Mouse (Mus musculus): ENCODE results near the gene Wbp2. TPM values are rescaled to one million over a fixed set of nuclear protein-coding genes. Genes with fewer than 3 reads are reported as not detected.
A peak's percentile ranks its signal among the peaks of the same experiment; 100 is the strongest.

The Wbp2 gene
- polyA plus RNA-seq, 1 experiment, result 334 TPM

DNA sequence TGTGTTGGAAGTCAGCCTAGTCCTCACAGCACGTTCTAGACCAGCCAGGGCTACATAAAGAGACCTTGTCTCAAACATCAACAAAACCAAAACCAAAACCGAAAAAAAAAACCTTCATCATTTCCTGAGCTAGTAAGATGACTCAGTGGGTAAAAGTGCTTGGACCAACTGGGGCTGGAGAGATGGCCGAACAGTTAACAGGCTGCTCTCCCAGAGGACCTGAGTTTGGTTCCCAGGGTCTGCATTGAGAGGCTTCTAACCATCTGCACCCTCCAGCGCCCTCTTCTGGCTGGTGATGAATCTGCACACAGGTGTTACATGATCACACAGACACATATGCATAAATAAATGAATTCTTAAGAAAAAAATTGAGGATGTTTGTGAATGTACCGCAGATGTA is 15.3 kb downstream of the Wbp2 start:
- WGBS, result 47% methylated on average over 5 of the region's 5 CpGs
- H3K27me3 ChIP-seq (ENCODE audit: control insufficient read depth, insufficient read depth, low read length), result no peaks in the 10 kb centered on the region
- H3K4me1 ChIP-seq (ENCODE audit: control insufficient read depth, insufficient read depth, insufficient read length, low read length), result no peaks in the 10 kb centered on the region; the same call in 1 of the 2 replicates
- H3K4me3 ChIP-seq (ENCODE audit: low read depth, low read length), result no peak overlapping the region
- no peak overlapping the region for H3K27ac ChIP-seq (ENCODE audit: insufficient read depth, low read depth, low read length)
- no peak for TF ChIP-seq POLR2A (IDR thresholded peaks at IDR 0.05; ENCODE audit: low read depth, low read length)
- TF ChIP-seq CTCF (IDR thresholded peaks at IDR 0.05; ENCODE audit: extremely low read depth, insufficient read length, insufficient replicate concordance, low read depth, low read length), result peak; percentile 71; the same call in 1 of the 2 replicates
- H3K36me3 ChIP-seq (ENCODE audit: control insufficient read depth, insufficient read depth, low read length), result no peaks in the 10 kb centered on the region

- WGBS, result 81% methylated on average over 12 of the region's 12 CpGs
Observed at GRCm38 (mm10) chr11:116065345-116065744, 21.4 kb downstream of the Wbp2 start.

DNA sequence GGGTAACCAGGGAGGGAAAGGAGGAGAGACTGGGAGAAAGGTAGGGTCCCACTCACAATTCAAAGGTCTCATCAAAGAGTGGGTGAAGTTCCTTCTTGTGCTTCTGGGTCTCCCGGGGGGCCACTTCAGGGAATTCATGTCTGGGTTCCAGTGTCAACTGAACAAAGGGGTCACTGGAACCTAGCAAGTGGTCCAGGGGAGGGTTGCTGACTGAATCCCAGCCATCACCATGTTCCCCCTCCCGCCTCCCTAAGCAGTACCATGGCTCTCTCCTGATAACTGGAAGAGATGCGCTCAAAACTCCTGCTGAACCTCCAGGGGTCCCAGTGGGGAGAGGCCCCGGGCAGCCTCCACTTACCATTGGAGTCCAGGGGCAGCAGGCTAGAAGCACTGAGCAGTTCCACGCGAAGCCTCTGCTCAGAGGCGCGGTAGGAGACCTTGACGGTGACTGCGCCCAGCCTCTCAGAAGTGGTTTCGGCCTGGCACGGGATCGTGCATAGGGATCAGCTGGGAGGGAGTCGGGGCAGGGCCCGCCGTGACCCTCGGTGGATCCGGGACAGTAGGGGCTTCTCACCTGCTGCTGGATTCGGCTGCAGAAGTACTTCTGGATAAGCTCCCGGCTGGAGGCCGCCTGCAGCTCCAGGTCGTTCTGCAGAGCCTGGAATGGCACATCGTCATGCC is 22.5 kb downstream of the Wbp2 start:
- no peak for TF ChIP-seq POLR2A (IDR thresholded peaks at IDR 0.05; ENCODE audit: low read depth, low read length)
- TF ChIP-seq CTCF (IDR thresholded peaks at IDR 0.05; ENCODE audit: extremely low read depth, insufficient read length, insufficient replicate concordance, low read depth, low read length), result no peak
- Histone ChIP-seq H3K4me1 (ENCODE audit: control insufficient read depth, insufficient read depth, insufficient read length, low read length) (peaks cover 12% of the 10 kb centered on the region), H3K36me3 (ENCODE audit: control insufficient read depth, insufficient read depth, low read length) (peaks cover 6% of the 10 kb centered on the region; the same call in 1 of the 2 replicates), H3K27me3 (ENCODE audit: control insufficient read depth, insufficient read depth, low read length) (no peaks in the 10 kb centered on the region), H3K27ac (ENCODE audit: insufficient read depth, low read depth, low read length) (no peak overlapping the region), H3K4me3 (ENCODE audit: low read depth, low read length) (no peak overlapping the region)
- 77% methylated on average over 23 of the region's 23 CpGs for WGBS

More at GRCm38 (mm10) chr11:116065345-116065744, 21.4 kb downstream of the Wbp2 start:
- Histone ChIP-seq H3K27me3 (ENCODE audit: control insufficient read depth, insufficient read depth, low read length) (no peaks in the 10 kb centered on the region), H3K4me3 (ENCODE audit: low read depth, low read length) (no peak overlapping the region), H3K4me1 (ENCODE audit: control insufficient read depth, insufficient read depth, insufficient read length, low read length) (peaks cover 9% of the 10 kb centered on the region; the same call in 1 of the 2 replicates), H3K36me3 (ENCODE audit: control insufficient read depth, insufficient read depth, low read length) (peaks cover 4% of the 10 kb centered on the region; the same call in 1 of the 2 replicates), H3K27ac (ENCODE audit: insufficient read depth, low read depth, low read length) (no peak overlapping the region)
- TF ChIP-seq CTCF (IDR thresholded peaks at IDR 0.05; ENCODE audit: extremely low read depth, insufficient read length, insufficient replicate concordance, low read depth, low read length), result no peak

DNA sequence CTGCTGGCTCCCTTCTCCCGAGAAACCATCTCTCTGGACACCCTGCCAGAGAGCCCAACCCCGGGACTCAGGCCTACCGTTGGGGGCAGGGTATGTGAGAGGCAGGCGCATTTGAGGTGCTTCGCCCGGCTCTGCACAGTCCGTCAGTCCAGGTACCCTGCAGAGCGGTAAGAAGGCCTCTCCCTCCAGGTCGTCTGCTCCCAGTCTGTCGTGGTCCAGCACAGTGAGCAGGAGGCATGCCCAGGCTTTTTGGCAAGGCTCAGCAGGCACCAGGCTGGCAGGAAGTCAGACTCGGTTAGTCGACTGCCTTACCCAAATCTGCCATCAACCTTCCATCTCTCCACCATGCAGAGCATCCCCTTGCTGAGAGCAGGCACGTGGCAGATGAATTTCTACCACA is 23.2 kb downstream of the Wbp2 start:
- H3K36me3 ChIP-seq (ENCODE audit: control insufficient read depth, insufficient read depth, low read length), result peaks cover 9% of the 10 kb centered on the region; the same call in 1 of the 2 replicates
- H3K4me3 ChIP-seq (ENCODE audit: low read depth, low read length), result no peak overlapping the region
- no peaks in the 10 kb centered on the region for H3K27me3 ChIP-seq (ENCODE audit: control insufficient read depth, insufficient read depth, low read length)
- peaks cover 12% of the 10 kb centered on the region for H3K4me1 ChIP-seq (ENCODE audit: control insufficient read depth, insufficient read depth, insufficient read length, low read length)
- 61% methylated on average over 13 of the region's 13 CpGs for WGBS
- TF ChIP-seq CTCF (IDR thresholded peaks at IDR 0.05; ENCODE audit: extremely low read depth, insufficient read length, insufficient replicate concordance, low read depth, low read length), result no peak
- no peak for TF ChIP-seq POLR2A (IDR thresholded peaks at IDR 0.05; ENCODE audit: low read depth, low read length)
- H3K27ac ChIP-seq (ENCODE audit: insufficient read depth, low read depth, low read length), result no peak overlapping the region

- H3K27me3 ChIP-seq (ENCODE audit: control insufficient read depth, insufficient read depth, low read length), result no peaks in the 10 kb centered on the region
- H3K27ac ChIP-seq (ENCODE audit: insufficient read depth, low read depth, low read length), result no peak overlapping the region
- TF ChIP-seq CTCF (IDR thresholded peaks at IDR 0.05; ENCODE audit: extremely low read depth, insufficient read length, insufficient replicate concordance, low read depth, low read length) (no peak), POLR2A (IDR thresholded peaks at IDR 0.05; ENCODE audit: low read depth, low read length) (no peak)
- peaks cover 10% of the 10 kb centered on the region; the same call in 1 of the 2 replicates for H3K36me3 ChIP-seq (ENCODE audit: control insufficient read depth, insufficient read depth, low read length)
- H3K4me1 ChIP-seq (ENCODE audit: control insufficient read depth, insufficient read depth, insufficient read length, low read length), result peaks cover 12% of the 10 kb centered on the region
- no peak overlapping the region for H3K4me3 ChIP-seq (ENCODE audit: low read depth, low read length)
- 81% methylated on average over 8 of the region's 8 CpGs for WGBS
Observed at GRCm38 (mm10) chr11:116062521-116062920, 24.3 kb downstream of the Wbp2 start.

DNA sequence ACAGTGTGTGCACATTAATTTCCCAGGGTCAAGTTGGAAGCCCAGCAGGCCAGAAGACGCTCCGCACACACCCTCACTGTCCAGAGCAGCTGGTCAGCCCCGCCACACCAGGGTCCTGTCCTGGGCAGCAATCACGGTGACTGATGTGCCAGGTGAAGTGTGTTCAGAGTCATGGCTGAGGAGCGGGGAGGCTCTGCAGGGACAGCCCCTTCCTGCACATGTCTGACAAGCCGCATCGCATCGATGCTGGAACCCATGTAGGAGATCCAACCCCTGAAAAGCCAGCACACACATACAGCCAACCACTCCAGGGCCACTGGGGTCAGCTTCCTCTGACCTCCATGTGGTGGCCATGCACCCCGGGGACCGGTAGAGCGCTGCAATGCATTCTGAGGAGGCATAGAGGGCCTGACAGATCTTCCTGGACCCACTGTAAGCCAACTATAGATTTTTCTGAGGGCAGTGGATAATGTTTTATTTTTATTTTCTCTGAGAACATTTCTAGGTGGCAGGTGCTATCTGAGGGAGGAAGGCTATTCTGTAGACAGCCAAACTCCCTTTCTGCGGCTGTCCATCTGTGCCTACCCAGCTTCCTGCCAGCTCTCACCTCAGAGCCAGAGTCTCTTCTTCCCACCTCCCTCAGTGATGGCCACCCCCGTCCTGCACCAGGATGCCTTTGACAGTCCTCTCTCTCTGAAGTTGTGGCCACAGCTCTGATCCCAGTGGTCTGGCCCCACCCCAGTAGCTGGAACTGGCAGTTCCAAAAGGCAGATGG is 25.0 kb downstream of the Wbp2 start:
- H3K27ac ChIP-seq (ENCODE audit: insufficient read depth, low read depth, low read length), result no peak overlapping the region
- H3K36me3 ChIP-seq (ENCODE audit: control insufficient read depth, insufficient read depth, low read length), result peaks cover 15% of the 10 kb centered on the region; the same call in 1 of the 2 replicates
- peaks cover 12% of the 10 kb centered on the region for H3K4me1 ChIP-seq (ENCODE audit: control insufficient read depth, insufficient read depth, insufficient read length, low read length)
- H3K27me3 ChIP-seq (ENCODE audit: control insufficient read depth, insufficient read depth, low read length), result no peaks in the 10 kb centered on the region
- TF ChIP-seq CTCF (IDR thresholded peaks at IDR 0.05; ENCODE audit: extremely low read depth, insufficient read length, insufficient replicate concordance, low read depth, low read length), result no peak
- TF ChIP-seq POLR2A (IDR thresholded peaks at IDR 0.05; ENCODE audit: low read depth, low read length), result no peak
- 92% methylated on average over 13 of the region's 13 CpGs for WGBS
- no peak overlapping the region for H3K4me3 ChIP-seq (ENCODE audit: low read depth, low read length)

- H3K4me1 ChIP-seq (ENCODE audit: control insufficient read depth, insufficient read depth, insufficient read length, low read length), result peaks cover 12% of the 10 kb centered on the region
- H3K36me3 ChIP-seq (ENCODE audit: control insufficient read depth, insufficient read depth, low read length), result peaks cover 25% of the 10 kb centered on the region
- 39% methylated on average over 9 of the region's 9 CpGs for WGBS
- H3K27me3 ChIP-seq (ENCODE audit: control insufficient read depth, insufficient read depth, low read length), result no peaks in the 10 kb centered on the region
- no peak for TF ChIP-seq CTCF (IDR thresholded peaks at IDR 0.05; ENCODE audit: extremely low read depth, insufficient read length, insufficient replicate concordance, low read depth, low read length)
- no peak for TF ChIP-seq POLR2A (IDR thresholded peaks at IDR 0.05; ENCODE audit: low read depth, low read length)
- H3K27ac ChIP-seq (ENCODE audit: insufficient read depth, low read depth, low read length), result peak overlapping the region; percentile 91
- no peak overlapping the region for H3K4me3 ChIP-seq (ENCODE audit: low read depth, low read length)
Observed at GRCm38 (mm10) chr11:116060596-116060995, 26.2 kb downstream of the Wbp2 start.

All from small intestine, adult 2 months (tissue).